Comparison of ENCODE assay signal across 1 mouse cellular context in the genomic region with DNA sequence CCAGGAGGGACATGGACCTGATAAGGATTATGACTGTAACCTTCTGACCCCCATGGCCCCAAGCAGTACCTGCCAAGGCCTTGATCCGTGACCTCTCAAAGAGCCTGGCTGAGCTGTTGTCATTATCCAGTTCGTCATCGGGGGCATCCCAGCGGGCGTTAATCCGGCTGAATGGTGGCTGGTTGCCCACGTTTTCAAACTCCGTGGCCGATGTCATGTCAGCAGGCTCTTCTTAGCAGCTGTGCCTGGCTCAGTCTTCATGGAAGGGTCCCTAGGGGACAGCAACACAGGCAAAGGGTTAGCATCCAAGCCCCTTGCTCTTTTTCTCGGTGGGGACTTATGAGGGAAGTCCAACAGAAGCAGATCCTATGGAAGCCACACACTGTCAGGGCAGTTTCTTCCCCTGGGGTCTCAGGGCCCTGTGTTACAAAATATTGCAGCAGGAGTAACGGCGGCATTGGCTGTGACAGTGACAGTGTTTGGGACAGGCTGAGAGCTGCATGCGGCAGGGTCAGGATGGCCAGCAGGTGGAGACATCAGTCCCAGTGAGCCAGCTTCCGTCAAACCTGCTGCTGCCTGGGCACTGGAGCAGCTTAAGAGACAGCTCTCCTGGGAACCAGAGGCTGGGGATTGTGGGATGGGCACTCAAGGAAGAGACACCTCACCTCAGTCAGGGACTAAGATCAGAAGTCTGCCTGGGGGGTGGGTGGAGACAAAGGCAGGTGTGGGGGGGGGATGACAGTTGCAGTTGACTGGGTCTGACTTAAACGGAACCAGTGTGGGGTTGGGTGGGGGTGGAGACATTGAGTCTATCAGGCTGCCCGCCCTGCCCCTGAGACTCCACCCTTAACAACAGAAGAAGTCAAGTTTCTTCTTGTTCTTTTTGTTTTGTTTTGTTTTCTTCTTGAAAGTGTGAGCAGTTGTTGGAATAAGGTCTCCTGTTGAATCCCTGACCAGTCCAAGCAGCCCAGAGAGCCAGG.
TF ChIP-seq lines count a peak whose summit lies in the region.

No protein-coding gene starts in this region.

TF ChIP-seq in CH12.LX, 34 proteins besides CTCF, POLR2A, EP300 and RAD21 (continued from another document):
- 0 out of 2 replicates have a peak, but pooled peaks have one; percentile 30 for TF ChIP-seq ELF1 (IDR thresholded peaks at IDR 0.05; ENCODE audit: low read depth, low read length)
- no peak for TF ChIP-seq E2F4 (IDR thresholded peaks at IDR 0.05; ENCODE audit: insufficient replicate concordance, low read depth, low read length)
- no peak for TF ChIP-seq BHLHE40 (IDR thresholded peaks at IDR 0.05; ENCODE audit: low read depth, low read length)
- TF ChIP-seq MXI1 (IDR thresholded peaks at IDR 0.05; ENCODE audit: low read depth, low read length): no peak
- peak; percentile 42; the same call in 1 of the 2 replicates for TF ChIP-seq IRF4 (IDR thresholded peaks at IDR 0.05; ENCODE audit: low read depth, low read length)
- no peak for TF ChIP-seq UBTF (IDR thresholded peaks at IDR 0.05; ENCODE audit: low read depth, low read length)
- no peak for TF ChIP-seq ETS1 (conservative IDR thresholded peaks at IDR 0.05; ENCODE audit: low read depth, low read length)
- TF ChIP-seq JUN (IDR thresholded peaks at IDR 0.05; ENCODE audit: insufficient read depth, low read depth, low read length): no peak
- no peak for TF ChIP-seq CHD2 (IDR thresholded peaks at IDR 0.05; ENCODE audit: low read length)
- TF ChIP-seq ZMIZ1 (IDR thresholded peaks at IDR 0.05; ENCODE audit: low read depth, low read length): no peak
- TF ChIP-seq KAT2A (IDR thresholded peaks at IDR 0.05; ENCODE audit: insufficient replicate concordance, low read length): no peak
- no peak for TF ChIP-seq TBP (conservative IDR thresholded peaks at IDR 0.05; ENCODE audit: low read depth, low read length)
- no peak for TF ChIP-seq NRF1 (IDR thresholded peaks at IDR 0.05; ENCODE audit: low read depth, low read length)
- TF ChIP-seq ZKSCAN1 (IDR thresholded peaks at IDR 0.05; ENCODE audit: borderline replicate concordance, low read depth, low read length): no peak
- peak; percentile 98 for TF ChIP-seq SMC3 (IDR thresholded peaks at IDR 0.05; ENCODE audit: low read depth, low read length)
- TF ChIP-seq JUND (conservative IDR thresholded peaks at IDR 0.05; ENCODE audit: low read depth, low read length): no peak
- no peak for TF ChIP-seq USF2 (conservative IDR thresholded peaks at IDR 0.05; ENCODE audit: low read depth, low read length)
- no peak for TF ChIP-seq POLR2AphosphoS2 (IDR thresholded peaks at IDR 0.05; ENCODE audit: low read depth, low read length)
- TF ChIP-seq NELFE (IDR thresholded peaks at IDR 0.05; ENCODE audit: low read depth, low read length): no peak
- no peak for TF ChIP-seq MEF2A (IDR thresholded peaks at IDR 0.05; ENCODE audit: borderline replicate concordance, low read depth, low read length)
- no peak for TF ChIP-seq ZNF384 (IDR thresholded peaks at IDR 0.05; ENCODE audit: low read depth, low read length)
- TF ChIP-seq ZC3H11A (IDR thresholded peaks at IDR 0.05; ENCODE audit: low read depth, low read length): peak; percentile 61; the same call in 1 of the 2 replicates
- no peak for TF ChIP-seq TCF12 (IDR thresholded peaks at IDR 0.05; ENCODE audit: low read depth, low read length)
- peak; percentile 35; the same call in 1 of the 2 replicates for TF ChIP-seq MAX (IDR thresholded peaks at IDR 0.05; ENCODE audit: low read length)
- TF ChIP-seq MAFK (IDR thresholded peaks at IDR 0.05; ENCODE audit: insufficient replicate concordance, low read length): no peak
- TF ChIP-seq CHD1 (IDR thresholded peaks at IDR 0.05; ENCODE audit: low read depth, low read length): no peak
- no peak for TF ChIP-seq RCOR1 (conservative IDR thresholded peaks at IDR 0.05; ENCODE audit: low read depth, low read length)
- TF ChIP-seq PAX5 (IDR thresholded peaks at IDR 0.05; ENCODE audit: low read length): no peak
- TF ChIP-seq MYC (IDR thresholded peaks at IDR 0.05; ENCODE audit: low read depth, low read length): no peak
